Mouse (Mus musculus): ENCODE measurements at regions not wholly inside any gene's neighbourhood (a gene's known extent, or its start where the extent isn't known, plus 50 kb on each side); places are given as distances from the start of the nearest gene placed in this dataset.
"Not testable (repeated sequence)": the region's sequence is repeated elsewhere in the genome, so short reads cannot be mapped to it uniquely, and the experiment has no call there.

GRCm38 (mm10) chr10:62055408-62055807 lies 76.5 kb upstream of the Col13a1 start:
- DNase-seq (ENCODE audit: low read depth, low spot score), result peak; percentile 45

DNA sequence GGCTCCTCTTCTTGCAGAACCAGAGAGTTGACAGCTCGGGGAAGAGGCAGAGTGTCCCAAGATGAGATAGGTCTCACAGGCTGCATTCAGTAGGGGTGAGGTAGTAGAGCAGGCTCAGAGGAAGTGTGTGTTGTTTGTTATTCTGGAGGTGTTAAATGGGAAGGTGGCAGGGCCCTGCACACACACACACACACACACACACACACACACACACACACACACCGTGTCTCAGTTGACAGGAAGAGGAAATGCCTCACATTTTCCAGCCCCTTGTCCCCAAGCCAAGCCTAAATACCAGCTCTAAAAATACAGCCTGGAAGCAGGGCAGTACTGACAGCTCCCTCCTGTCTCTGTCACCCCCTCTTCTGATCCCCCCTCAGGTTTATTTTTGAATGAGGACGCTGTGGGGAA lies 70.9 kb upstream of the Col13a1 start:
- DNase-seq (ENCODE audit: low read depth, low spot score), result no peak

DNA sequence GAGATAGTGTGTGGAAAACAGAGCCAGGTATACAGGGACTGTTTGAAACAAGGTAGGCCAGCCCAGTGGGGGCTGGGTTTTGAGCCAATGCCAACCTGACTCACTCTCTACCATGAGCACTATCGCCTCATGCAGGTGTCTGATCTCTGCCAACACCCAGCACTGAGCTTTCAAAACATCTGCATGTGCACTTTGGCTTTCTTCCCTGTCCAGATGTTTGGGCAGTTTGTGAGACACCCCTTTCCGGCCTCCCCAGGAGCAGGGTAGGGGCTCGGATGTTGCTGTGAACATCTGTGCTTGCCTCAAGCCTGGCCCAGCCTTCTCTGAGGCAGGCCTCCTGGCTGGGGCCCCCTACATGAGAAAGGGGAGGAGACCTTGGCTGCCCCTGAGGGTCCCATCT lies 65.5 kb upstream of the Col13a1 start:
- no peak for DNase-seq (ENCODE audit: low read depth, low spot score)

- no peak for DNase-seq (ENCODE audit: low read depth, low spot score)
Measured at GRCm38 (mm10) chr10:62039915-62040314, 61.0 kb upstream of the Col13a1 start.

GRCm38 (mm10) chr10:62038656-62039055 lies 59.7 kb upstream of the Col13a1 start:
- no peak for DNase-seq (ENCODE audit: low read depth, low spot score)

- no peak for DNase-seq (ENCODE audit: low read depth, low spot score)
Measured at GRCm38 (mm10) chr10:62037402-62038199, 58.7 kb upstream of the Col13a1 start.

- DNase-seq (ENCODE audit: low read depth, low spot score), result no peak
Measured at GRCm38 (mm10) chr10:62036815-62037214, 57.9 kb upstream of the Col13a1 start.

DNA sequence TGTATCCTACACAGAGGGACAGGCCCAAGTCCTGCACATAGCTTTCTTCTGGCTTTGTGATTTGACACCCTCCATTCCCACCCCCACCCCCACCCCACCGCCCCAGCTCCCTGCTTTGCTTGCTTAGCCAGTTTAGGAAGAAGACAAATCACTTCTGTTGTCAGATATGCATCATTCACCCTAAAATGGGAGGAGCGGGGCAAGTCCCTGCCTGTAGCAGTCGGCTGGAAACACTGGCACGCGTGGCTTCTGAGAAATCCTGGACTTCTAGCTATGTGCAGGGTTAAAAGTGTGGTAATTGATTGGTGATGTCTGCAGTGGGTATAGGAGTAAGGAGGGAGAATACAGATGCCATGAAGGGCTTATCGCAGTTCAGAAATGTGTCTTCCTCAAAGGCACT lies 55.4 kb upstream of the Col13a1 start:
- DNase-seq (ENCODE audit: low read depth, low spot score), result no peak

DNA sequence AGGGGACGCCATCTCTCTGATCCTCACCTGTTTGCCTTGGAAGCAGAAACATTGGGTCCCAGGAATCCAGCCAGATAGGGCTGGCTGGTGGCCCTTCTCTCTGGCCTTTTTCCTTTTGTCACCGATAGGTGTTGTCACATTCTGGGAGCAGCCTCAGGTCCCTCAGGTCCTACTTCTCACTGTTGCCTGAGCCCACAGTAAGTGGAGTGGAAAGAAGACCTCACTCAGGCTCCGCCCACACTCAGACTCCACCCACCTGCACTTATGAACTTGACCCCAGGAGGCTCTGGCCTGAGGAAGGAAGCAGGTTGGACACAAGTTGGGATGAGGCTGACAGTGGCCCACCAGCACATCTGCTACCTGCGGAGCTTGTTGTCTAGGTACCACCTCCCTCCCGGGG lies 54.8 kb upstream of the Col13a1 start:
- DNase-seq (ENCODE audit: low read depth, low spot score), result no peak

DNA sequence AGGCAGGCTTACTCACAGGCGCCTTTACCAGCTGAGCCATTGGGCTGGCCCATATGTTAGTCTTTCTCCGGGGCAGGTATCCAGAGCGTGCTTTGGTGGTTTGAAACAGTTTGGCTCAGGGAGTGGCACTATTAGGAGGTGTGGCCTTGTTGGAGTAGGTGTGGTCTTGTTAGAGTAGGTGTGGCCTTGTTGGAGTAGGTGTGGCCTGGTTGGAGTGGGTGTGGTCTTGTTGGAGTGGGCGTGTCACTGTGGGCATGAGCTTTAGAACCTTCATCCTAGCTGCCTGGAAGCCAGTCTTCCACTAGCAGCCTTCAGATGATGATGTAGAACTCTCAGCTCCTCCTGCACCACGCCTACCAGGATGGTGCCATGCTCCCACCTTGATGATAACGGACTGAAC lies 53.1 kb upstream of the Col13a1 start:
- not testable (repeated sequence) for DNase-seq (ENCODE audit: low read depth, low spot score)

DNA sequence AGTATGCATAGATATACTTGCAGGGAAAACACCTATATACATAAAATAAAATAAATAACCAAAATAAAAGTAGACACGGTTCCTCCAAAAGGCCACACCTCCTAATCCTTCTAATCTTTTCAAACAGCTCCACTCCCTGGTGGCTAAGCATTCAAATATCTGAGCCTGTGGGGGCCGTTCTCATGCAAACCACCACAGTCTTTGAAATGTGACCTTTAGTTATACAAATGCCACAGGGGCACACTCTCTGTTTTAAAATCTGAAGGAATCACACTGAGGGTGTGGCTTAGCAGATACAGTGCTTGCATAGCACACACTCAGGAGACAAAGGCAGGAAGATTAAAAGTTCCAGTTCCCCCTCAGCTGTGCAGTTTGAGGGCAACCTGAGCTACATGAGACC lies 50.4 kb upstream of the Col13a1 start:
- no peak for DNase-seq (ENCODE audit: low read depth, low spot score)

Data from A20 (cell line).